Mouse (Mus musculus): ENCODE measurements at regions not wholly inside any gene's neighbourhood (a gene's known extent, or its start where the extent isn't known, plus 50 kb on each side); places are given as distances from the start of the nearest gene placed in this dataset.
A peak's percentile ranks its signal among the peaks of the same experiment; 100 is the strongest.
"Not testable (repeated sequence)": the region's sequence is repeated elsewhere in the genome, so short reads cannot be mapped to it uniquely, and the experiment has no call there.

DNA sequence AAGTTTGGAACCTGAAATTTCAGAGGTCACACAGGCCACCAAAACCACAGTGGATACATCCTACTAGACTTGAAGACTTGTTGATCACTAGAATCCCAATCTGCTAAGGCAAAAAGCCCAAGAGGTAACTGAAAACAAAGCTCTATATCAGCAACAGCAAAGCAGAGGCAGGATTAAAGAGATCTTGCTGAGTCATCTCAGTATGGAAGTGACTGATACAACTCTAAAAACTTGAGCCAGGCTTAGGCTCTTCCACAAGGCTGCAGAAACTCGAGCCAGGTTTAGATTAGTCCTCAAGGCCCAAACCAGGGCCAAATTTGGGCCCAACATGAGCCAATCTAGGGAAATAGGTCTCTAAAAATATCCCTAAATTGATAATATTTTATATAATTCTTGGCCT is 56.2 kb downstream of the Speer3 start:
- no peaks in the 10 kb centered on the region for H3K36me3 ChIP-seq (ENCODE audit: control insufficient read depth, insufficient read depth, low read length)
- no peak overlapping the region for H3K4me2 ChIP-seq
- DNase-seq (ENCODE audit: low spot score, missing footprints) (peak; percentile 59), ATAC-seq (ENCODE audit: low FRiP score) (no peak)
- WGBS = 67% methylated on average over 1 of the region's 1 CpGs
- H3K27ac ChIP-seq (ENCODE audit: low read depth, low read length) = no peak overlapping the region
- no peak overlapping the region for H3K9ac ChIP-seq (ENCODE audit: low read length)
- H3K4me3 ChIP-seq (ENCODE audit: low read depth, low read length) = no peak overlapping the region
- H3K9me3 ChIP-seq (ENCODE audit: control insufficient read depth, low read length) = no peaks in the 10 kb centered on the region
- no peaks in the 10 kb centered on the region for H3K27me3 ChIP-seq (ENCODE audit: control insufficient read depth, insufficient read depth, low read length)
- H3K4me1 ChIP-seq (ENCODE audit: control insufficient read depth, insufficient read depth, low read length) = no peaks in the 10 kb centered on the region

DNA sequence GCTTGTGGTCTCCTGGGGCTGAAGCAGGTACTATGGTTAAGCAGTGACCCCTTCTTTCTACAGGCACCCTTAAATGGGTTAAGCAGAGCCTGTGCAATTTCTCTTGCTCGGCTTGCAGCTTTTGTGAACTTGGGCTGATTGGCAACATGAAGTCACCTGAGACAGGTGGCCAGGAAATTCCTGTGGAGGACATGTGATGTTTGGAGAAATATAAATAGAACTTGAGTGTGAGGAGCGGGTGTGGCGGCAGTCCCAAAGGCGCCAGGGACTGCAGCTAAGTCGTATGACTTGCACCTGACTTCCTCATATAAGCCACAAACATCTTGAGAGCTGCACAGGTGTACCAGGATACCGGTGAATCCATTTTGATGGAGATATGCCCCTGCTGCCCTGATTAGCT is 88.8 kb downstream of the Speer3 start:
- not testable (repeated sequence) for H3K4me3 ChIP-seq (ENCODE audit: low read depth, low read length); H3K9ac ChIP-seq (ENCODE audit: low read length); H3K36me3 ChIP-seq (ENCODE audit: control insufficient read depth, insufficient read depth, low read length); H3K4me2 ChIP-seq; H3K4me1 ChIP-seq (ENCODE audit: control insufficient read depth, insufficient read depth, low read length); DNase-seq (ENCODE audit: low spot score, missing footprints); H3K9me3 ChIP-seq (ENCODE audit: control insufficient read depth, low read length); H3K27me3 ChIP-seq (ENCODE audit: control insufficient read depth, insufficient read depth, low read length); H3K27ac ChIP-seq (ENCODE audit: low read depth, low read length); ATAC-seq (ENCODE audit: low FRiP score)
- WGBS = 80% methylated on average over 5 of the region's 6 CpGs

DNA sequence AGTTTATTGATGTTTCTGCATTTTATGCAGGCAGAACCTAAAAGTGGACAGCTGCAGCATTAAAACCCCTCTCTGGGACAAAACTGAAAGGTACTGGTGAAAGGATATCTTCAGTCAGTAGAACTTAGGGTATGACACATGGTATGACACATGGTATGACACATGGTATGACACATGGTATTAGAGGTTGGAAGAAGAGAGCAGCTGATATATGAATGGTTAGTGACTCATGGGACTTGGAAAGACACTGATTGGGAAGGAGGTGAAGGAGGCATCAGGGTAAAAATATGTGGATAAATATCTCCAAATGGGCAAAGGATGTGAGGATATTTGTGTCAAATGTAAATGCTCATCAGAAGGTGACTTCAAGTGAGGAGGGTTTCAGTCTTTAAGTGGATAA is 97.0 kb downstream of the Speer3 start:
- H3K4me1 ChIP-seq (ENCODE audit: control insufficient read depth, insufficient read depth, low read length) = no peaks in the 10 kb centered on the region

DNA sequence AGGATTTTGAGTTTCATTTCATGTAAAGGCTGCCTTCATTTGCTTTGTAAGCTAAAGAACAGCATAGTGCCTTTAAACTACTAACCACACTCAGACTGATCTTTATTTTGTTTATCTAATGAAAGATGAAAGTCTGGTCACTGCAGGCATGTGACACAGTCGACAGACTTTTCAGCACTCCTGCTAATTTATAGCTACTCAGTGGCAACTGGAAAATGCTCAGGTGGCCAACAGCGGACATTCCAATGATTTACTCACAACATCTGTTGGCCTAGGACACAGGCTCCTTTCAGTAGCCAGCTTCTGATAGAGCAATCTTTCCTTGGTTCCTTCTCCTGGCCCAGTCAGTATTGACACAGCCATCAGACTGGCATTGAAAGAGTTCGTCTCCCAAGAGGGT is 116.8 kb upstream of the Sema3e start:
- Histone ChIP-seq H3K4me1 (ENCODE audit: control insufficient read depth, insufficient read depth, low read length) (no peaks in the 10 kb centered on the region), H3K4me3 (ENCODE audit: low read depth, low read length) (no peak overlapping the region), H3K27me3 (ENCODE audit: control insufficient read depth, insufficient read depth, low read length) (no peaks in the 10 kb centered on the region), H3K36me3 (ENCODE audit: control insufficient read depth, insufficient read depth, low read length) (no peaks in the 10 kb centered on the region), H3K9me3 (ENCODE audit: control insufficient read depth, low read length) (no peaks in the 10 kb centered on the region), H3K9ac (ENCODE audit: low read length) (no peak overlapping the region), H3K4me2 (no peak overlapping the region), H3K27ac (ENCODE audit: low read depth, low read length) (no peak overlapping the region)
- DNase-seq (ENCODE audit: low spot score, missing footprints) (no peak), ATAC-seq (ENCODE audit: low FRiP score) (no peak)
- 73% methylated on average over 3 of the region's 3 CpGs for whole genome bisulfite sequencing

More for the DNA sequence above, 97.0 kb downstream of the Speer3 start:
- Histone ChIP-seq H3K36me3 (ENCODE audit: control insufficient read depth, insufficient read depth, low read length) (no peaks in the 10 kb centered on the region), H3K4me2 (no peak overlapping the region), H3K9me3 (ENCODE audit: control insufficient read depth, low read length) (no peaks in the 10 kb centered on the region), H3K27me3 (ENCODE audit: control insufficient read depth, insufficient read depth, low read length) (no peaks in the 10 kb centered on the region), H3K9ac (ENCODE audit: low read length) (no peak overlapping the region), H3K4me3 (ENCODE audit: low read depth, low read length) (no peak overlapping the region), H3K27ac (ENCODE audit: low read depth, low read length) (no peak overlapping the region)
- DNase-seq (ENCODE audit: low spot score, missing footprints) (no peak), ATAC-seq (ENCODE audit: low FRiP score) (no peak)

DNA sequence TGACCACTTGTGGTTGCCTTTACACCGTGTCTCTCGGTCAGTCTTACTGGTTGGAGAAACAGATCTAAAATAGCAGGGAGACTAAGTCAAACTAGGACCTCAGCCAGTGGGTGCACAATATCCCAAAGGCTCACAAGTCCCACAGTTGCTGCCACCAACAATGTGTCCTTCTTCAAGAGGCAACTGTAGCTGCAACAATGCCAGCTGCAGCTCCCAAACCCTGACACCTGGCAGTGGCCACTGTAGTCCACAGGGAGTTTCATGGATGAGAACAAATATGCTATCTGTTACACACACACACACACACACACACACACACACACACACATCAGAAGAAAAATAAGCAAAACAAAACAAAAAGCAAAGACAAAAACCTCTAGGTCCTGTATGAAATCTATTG is 107.7 kb upstream of the Sema3e start:
- no peak overlapping the region for H3K9ac ChIP-seq (ENCODE audit: low read length)
- ATAC-seq (ENCODE audit: low FRiP score) (no peak), DNase-seq (ENCODE audit: low spot score, missing footprints) (no peak)
- no peaks in the 10 kb centered on the region for H3K4me1 ChIP-seq (ENCODE audit: control insufficient read depth, insufficient read depth, low read length)
- no peaks in the 10 kb centered on the region for H3K36me3 ChIP-seq (ENCODE audit: control insufficient read depth, insufficient read depth, low read length)
- no peaks in the 10 kb centered on the region for H3K27me3 ChIP-seq (ENCODE audit: control insufficient read depth, insufficient read depth, low read length)
- no peak overlapping the region for H3K27ac ChIP-seq (ENCODE audit: low read depth, low read length)
- H3K9me3 ChIP-seq (ENCODE audit: control insufficient read depth, low read length) = no peaks in the 10 kb centered on the region
- H3K4me2 ChIP-seq = no peak overlapping the region
- 92% methylated on average over 2 of the region's 2 CpGs for WGBS
- H3K4me3 ChIP-seq (ENCODE audit: low read depth, low read length) = no peak overlapping the region

DNA sequence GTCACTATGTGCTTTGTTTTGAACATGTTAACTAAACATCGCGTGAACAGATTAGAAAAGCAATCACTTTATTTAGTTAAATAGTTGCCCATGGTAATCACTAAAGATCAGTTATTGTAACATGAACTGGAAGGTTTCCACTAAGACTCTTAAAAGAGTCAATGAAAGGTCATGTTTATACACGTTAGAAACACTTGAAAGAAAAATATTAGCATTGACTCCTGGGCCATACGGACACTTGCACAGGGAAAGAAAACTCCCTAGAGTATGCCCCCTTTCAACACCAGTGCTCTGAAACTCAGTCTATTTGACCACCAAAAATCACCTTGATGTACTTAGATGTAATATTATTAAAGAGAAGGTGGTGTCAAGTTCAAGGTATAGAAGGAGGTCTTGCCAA is 102.8 kb upstream of the Sema3e start:
- ATAC-seq (ENCODE audit: low FRiP score) (no peak), DNase-seq (ENCODE audit: low spot score, missing footprints) (no peak)
- Histone ChIP-seq H3K9ac (ENCODE audit: low read length) (no peak overlapping the region), H3K9me3 (ENCODE audit: control insufficient read depth, low read length) (no peaks in the 10 kb centered on the region), H3K36me3 (ENCODE audit: control insufficient read depth, insufficient read depth, low read length) (no peaks in the 10 kb centered on the region), H3K4me3 (ENCODE audit: low read depth, low read length) (no peak overlapping the region), H3K27ac (ENCODE audit: low read depth, low read length) (no peak overlapping the region), H3K4me2 (no peak overlapping the region), H3K4me1 (ENCODE audit: control insufficient read depth, insufficient read depth, low read length) (no peaks in the 10 kb centered on the region), H3K27me3 (ENCODE audit: control insufficient read depth, insufficient read depth, low read length) (no peaks in the 10 kb centered on the region)
- 79% methylated on average over 4 of the region's 4 CpGs for WGBS

DNA sequence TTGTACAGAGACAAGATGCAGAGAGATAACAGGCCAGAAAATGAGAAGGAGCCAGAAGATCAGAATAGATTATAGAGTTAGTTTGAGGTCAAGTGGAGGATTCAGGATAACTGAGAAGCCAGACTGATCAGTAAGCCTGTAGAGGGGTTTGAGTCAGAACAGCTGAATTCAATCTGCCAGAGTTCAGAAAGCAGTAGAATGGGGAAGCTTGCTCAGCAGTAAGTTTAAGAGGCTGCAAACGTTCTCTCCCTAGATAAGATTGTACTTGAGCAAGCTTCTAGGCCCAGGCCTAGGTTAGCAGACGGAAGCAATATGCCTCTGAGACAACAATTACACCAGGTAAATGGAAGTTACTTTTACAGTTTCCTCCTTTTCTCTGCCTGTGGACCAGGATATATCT is 94.1 kb upstream of the Sema3e start:
- H3K4me1 ChIP-seq (ENCODE audit: control insufficient read depth, insufficient read depth, low read length) = no peaks in the 10 kb centered on the region
- 76% methylated on average over 2 of the region's 2 CpGs for WGBS
- ATAC-seq (ENCODE audit: low FRiP score) = no peak

DNA sequence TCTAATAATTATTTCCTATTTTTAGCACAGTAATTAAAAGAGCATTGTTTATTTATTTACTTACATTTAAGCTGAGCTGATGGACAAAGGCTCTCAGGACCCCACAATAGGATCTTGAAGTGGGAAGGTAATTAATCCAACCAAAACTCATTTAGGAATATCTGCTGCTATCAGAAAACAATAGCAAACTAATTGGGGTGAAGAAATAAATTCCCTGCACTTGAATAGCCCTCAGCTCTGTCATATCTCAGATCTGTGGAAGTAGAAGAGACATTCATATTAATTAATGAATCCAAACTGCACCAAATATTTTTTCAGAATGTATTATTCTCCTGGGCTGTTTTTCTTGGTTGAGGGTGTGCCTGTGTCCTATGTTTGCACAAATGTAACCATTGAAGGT is 73.7 kb upstream of the Sema3e start:
- no peak overlapping the region for H3K27ac ChIP-seq (ENCODE audit: low read depth, low read length)
- H3K4me1 ChIP-seq (ENCODE audit: control insufficient read depth, insufficient read depth, low read length) = no peaks in the 10 kb centered on the region
- H3K4me2 ChIP-seq = no peak overlapping the region
- H3K9ac ChIP-seq (ENCODE audit: low read length) = no peak overlapping the region
- H3K36me3 ChIP-seq (ENCODE audit: control insufficient read depth, insufficient read depth, low read length) = no peaks in the 10 kb centered on the region
- H3K4me3 ChIP-seq (ENCODE audit: low read depth, low read length) = no peak overlapping the region
- no peaks in the 10 kb centered on the region for H3K27me3 ChIP-seq (ENCODE audit: control insufficient read depth, insufficient read depth, low read length)
- no peaks in the 10 kb centered on the region for H3K9me3 ChIP-seq (ENCODE audit: control insufficient read depth, low read length)
- DNase-seq (ENCODE audit: low spot score, missing footprints) (no peak), ATAC-seq (ENCODE audit: low FRiP score) (no peak)

More for the DNA sequence above, 94.1 kb upstream of the Sema3e start:
- H3K27me3 ChIP-seq (ENCODE audit: control insufficient read depth, insufficient read depth, low read length) = no peaks in the 10 kb centered on the region
- no peak overlapping the region for H3K27ac ChIP-seq (ENCODE audit: low read depth, low read length)
- no peaks in the 10 kb centered on the region for H3K36me3 ChIP-seq (ENCODE audit: control insufficient read depth, insufficient read depth, low read length)
- H3K4me2 ChIP-seq = no peak overlapping the region
- no peak for DNase-seq (ENCODE audit: low spot score, missing footprints)
- no peak overlapping the region for H3K4me3 ChIP-seq (ENCODE audit: low read depth, low read length)
- no peak overlapping the region for H3K9ac ChIP-seq (ENCODE audit: low read length)
- no peaks in the 10 kb centered on the region for H3K9me3 ChIP-seq (ENCODE audit: control insufficient read depth, low read length)

DNA sequence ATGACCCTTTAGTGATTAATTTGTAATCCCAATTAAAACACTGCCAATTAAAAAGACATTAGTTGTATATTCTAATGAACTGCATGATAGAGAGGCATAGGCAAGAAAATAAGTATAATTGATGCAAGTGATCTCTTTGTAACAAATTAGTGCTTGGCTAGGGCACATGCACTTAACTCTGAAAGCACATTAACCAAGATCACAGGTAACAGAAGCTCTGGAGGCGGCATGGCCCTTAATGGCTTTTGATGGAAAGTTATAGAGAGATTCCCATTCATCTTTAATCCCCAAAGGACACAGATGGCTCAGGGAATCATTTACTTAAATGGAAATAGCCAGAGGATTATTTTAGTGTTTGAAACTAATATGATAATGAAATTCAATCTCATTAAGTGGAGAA is 69.5 kb upstream of the Sema3e start:
- ATAC-seq (ENCODE audit: low FRiP score) (no peak), DNase-seq (ENCODE audit: low spot score, missing footprints) (no peak)
- Histone ChIP-seq H3K36me3 (ENCODE audit: control insufficient read depth, insufficient read depth, low read length) (no peaks in the 10 kb centered on the region), H3K9me3 (ENCODE audit: control insufficient read depth, low read length) (no peaks in the 10 kb centered on the region), H3K9ac (ENCODE audit: low read length) (no peak overlapping the region), H3K4me1 (ENCODE audit: control insufficient read depth, insufficient read depth, low read length) (no peaks in the 10 kb centered on the region), H3K4me3 (ENCODE audit: low read depth, low read length) (no peak overlapping the region), H3K4me2 (no peak overlapping the region), H3K27ac (ENCODE audit: low read depth, low read length) (no peak overlapping the region), H3K27me3 (ENCODE audit: control insufficient read depth, insufficient read depth, low read length) (no peaks in the 10 kb centered on the region)
- 70% methylated on average over 1 of the region's 1 CpGs for WGBS

DNA sequence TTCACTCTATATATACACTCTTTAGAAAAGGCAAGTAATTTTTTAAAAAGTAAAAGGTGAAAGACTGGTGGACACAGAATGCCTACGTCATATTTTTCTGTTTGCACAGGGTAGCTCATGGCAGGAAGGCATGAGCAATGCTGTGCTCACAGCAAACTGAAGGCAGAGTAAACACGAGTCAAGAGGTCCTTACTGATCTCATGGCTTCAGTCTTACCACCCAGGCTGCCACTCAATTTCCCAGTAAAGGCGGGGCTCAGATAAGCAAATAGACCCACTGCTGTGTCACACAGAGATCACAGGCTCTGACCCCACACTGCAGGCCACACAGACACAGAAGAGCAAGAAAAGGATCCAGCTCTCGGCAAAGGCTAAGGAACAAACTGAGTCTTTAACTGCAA is 65.5 kb upstream of the Sema3e start:
- ATAC-seq (ENCODE audit: low FRiP score) (no peak), DNase-seq (ENCODE audit: low spot score, missing footprints) (no peak)
- H3K4me3 ChIP-seq (ENCODE audit: low read depth, low read length) = no peak overlapping the region
- no peak overlapping the region for H3K27ac ChIP-seq (ENCODE audit: low read depth, low read length)
- H3K9me3 ChIP-seq (ENCODE audit: control insufficient read depth, low read length) = no peaks in the 10 kb centered on the region
- H3K4me2 ChIP-seq = no peak overlapping the region
- H3K27me3 ChIP-seq (ENCODE audit: control insufficient read depth, insufficient read depth, low read length) = no peaks in the 10 kb centered on the region
- 50% methylated on average over 4 of the region's 4 CpGs for WGBS
- H3K9ac ChIP-seq (ENCODE audit: low read length) = no peak overlapping the region
- H3K4me1 ChIP-seq (ENCODE audit: control insufficient read depth, insufficient read depth, low read length) = no peaks in the 10 kb centered on the region
- no peaks in the 10 kb centered on the region for H3K36me3 ChIP-seq (ENCODE audit: control insufficient read depth, insufficient read depth, low read length)

All from midbrain, embryonic 11.5 days (tissue).